Mouse (Mus musculus) layer of hippocampus, adult 9-11 months (tissue): ENCODE measurements at regions not wholly inside any gene's neighbourhood (a gene's known extent, or its start where the extent isn't known, plus 50 kb on each side); places are given as distances from the start of the nearest gene placed in this dataset.
A peak's percentile ranks its signal among the peaks of the same experiment; 100 is the strongest.

Source experiments
- DNase-seq: peaks from one replicate; pipeline ENCODE4 v3.0.0; 2022

DNA sequence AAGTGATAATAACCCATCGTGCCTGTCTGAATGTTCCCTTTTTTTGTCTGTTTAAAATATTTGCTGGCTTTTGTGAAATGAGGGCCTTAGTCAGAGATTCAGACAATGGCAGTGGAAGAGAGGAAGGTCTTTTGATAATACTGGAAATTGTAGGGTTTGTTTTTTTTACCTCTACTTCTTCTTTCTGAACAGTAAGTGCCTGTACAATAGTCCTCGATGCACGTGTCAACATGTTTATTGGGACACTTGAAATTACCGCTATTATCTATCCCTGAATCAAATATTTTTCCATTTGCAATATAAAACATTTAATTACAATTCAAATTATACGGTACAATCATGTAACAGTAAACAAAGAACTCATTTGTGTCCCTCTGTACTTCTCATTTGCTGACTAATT, 733.5 kb downstream of the Fam19a2 start:
- no peak for DNase-seq

DNA sequence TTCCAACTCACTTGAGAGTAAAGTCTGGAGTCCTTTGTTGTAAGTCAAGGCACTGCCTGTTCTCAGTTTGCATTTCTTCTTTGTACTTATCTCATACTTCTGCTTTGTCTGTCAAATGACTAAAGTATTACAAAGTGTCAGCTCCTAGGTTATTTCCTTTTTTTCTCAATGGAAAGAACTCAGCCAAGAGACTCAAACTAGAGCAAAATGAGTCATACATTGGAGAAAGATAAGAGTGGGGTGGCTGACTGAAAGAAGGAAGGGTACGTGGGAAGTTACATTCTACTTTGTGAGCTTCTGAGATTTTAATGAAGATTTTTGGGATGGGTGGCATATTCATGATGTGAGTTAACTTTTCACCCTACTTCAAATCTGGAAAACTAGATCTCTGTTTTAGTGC, 735.2 kb downstream of the Fam19a2 start:
- DNase-seq: no peak

- DNase-seq: no peak
Measured at GRCm38 (mm10) chr10:124045031-124045430, 781.2 kb downstream of the Fam19a2 start.

DNA sequence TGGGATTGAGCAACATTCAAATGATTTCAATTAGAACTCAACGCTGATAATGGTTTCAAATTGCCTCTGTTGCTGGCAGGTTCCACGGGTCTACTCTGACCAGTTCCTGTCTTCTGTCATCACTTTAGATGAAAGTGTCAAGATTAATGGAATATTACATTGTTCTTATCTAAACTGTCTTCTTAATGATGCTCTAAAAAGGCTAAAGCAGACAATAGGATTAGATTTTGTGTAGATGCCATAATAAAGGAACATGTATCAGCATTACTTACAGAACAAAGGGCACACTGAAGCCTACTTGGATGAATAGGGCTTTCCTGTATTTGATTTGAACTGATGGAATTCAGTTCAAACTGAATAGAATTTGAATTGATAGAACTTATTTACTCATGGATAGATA, 782.0 kb downstream of the Fam19a2 start:
- DNase-seq: no peak

GRCm38 (mm10) chr10:124082756-124083155, 819.0 kb downstream of the Fam19a2 start:
- DNase-seq: no peak

DNA sequence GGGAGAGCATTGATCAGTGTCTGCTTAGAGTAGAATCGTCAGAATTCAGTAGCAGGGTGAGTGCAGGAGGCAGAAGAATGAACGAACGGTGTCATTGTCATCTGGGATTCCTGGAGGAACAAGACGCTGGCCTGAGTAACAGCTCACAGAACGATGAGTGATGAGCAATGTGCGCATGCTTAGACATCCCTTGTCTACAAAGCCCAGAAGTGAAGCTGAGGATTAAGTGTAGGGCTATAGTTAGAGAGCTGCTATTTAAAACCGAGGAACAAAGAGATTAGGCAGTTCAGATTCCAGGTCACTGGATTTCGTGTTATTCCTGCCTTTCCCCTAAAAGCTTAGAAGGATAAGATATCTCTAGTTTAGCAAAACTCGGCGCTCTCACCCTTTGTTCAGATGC, 826.8 kb downstream of the Fam19a2 start:
- no peak for DNase-seq

- DNase-seq: no peak
Measured at GRCm38 (mm10) chr10:124091364-124091763, 827.6 kb downstream of the Fam19a2 start.

GRCm38 (mm10) chr10:124119585-124119984, 855.8 kb downstream of the Fam19a2 start:
- no peak for DNase-seq

DNA sequence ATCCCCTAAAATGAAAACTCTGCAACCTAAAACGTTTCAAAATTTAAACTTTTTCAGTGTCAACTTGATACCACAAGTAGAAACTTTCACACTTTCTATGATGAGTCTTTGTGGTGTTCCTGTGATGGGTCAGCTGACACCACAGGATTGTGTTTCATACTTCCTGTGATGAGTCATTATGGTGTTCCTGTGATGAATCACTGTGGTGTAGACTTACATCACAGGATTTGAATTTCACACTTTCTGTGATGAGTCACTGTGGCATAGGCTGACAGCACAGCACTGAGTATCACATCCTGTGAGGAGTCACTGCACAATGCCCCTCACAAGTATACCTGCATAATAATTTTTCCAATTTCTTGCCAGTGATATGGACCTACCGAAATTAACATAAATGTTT, 874.7 kb downstream of the Fam19a2 start:
- DNase-seq: no peak

- DNase-seq: no peak
Measured at GRCm38 (mm10) chr10:124142336-124142735, 878.5 kb downstream of the Fam19a2 start.

DNA sequence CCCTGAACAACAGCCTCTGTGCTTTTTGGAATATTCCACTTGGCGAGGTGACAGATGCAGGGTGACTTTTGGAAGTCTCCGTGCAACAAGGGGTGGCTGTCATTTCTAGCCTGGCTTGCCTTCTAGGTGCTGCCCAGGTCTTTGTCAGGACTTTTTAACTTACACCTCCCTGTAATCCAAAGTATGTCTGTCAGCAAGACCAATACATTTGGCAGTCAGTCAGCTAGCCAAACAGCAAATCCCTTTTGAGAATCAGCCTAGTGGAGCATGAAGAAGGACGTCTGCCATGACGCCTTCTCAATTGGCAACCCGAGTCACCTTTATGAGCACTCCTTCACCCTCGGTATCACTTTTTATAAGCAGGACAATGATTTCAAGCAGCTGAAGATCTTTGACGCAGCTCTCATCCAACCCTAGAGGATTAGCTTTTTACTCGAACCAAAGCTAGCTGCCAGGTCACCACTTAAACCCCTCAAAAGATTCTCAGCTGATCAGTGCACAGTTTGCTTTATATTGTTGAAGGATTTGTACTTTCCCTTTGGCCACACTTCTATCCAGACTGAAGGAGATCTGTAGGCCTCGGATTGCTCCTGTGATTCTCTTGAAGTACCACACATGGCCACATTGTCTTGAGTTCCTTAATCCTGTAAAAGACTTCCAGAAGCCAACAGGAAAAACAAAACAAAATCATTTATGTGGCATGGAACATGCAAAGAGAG, 883.1 kb downstream of the Fam19a2 start:
- no peak for DNase-seq

GRCm38 (mm10) chr10:124163441-124163840, 899.6 kb downstream of the Fam19a2 start:
- no peak for DNase-seq

- DNase-seq: no peak
Measured at GRCm38 (mm10) chr10:124175598-124175997, 911.8 kb downstream of the Fam19a2 start.

- DNase-seq: peak; percentile 32
Measured at GRCm38 (mm10) chr10:124208317-124208716, 944.5 kb downstream of the Fam19a2 start.

GRCm38 (mm10) chr10:124219461-124219860, 955.7 kb downstream of the Fam19a2 start:
- DNase-seq: no peak

DNA sequence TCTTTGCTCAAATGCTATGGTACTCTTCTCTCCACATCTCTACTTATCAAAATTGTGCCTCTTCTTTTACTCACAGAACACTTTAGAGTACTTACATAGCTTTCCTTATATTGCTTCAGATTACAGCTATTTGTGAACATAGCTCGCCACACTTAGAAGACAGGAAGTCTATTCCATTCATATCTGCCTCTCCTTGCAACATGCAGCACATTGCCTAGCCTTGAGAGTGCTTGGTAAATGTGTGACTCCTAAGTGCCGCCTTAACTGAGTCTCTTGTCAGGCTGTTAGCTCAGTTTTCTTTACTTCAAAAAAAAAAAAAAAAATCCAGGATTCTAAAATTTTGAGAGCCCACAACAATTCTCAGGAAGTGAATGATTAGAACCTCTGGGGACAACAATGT, 958.3 kb downstream of the Fam19a2 start:
- DNase-seq: no peak

DNA sequence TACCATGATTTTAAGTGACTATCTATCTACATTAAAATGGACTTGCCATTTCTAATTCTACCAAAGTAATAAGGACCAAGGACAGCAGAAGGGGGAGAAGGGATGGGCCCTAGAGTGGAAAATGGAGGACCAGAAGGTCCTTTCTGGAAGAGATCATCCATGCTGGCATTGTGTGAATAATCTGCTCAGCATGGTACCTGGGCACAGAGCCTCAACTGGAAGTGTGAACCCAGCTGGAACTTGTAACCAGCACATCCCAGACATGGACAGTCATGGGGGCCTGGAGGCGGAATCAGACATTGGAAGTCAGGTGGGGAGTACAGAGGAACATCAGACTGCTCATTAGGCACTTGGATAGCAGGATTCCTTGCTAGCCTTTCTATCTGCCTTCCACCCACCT, 963.3 kb downstream of the Fam19a2 start:
- no peak for DNase-seq

- no peak for DNase-seq
Measured at GRCm38 (mm10) chr10:124249358-124249757, 985.6 kb downstream of the Fam19a2 start.

GRCm38 (mm10) chr10:124250004-124250403, 986.2 kb downstream of the Fam19a2 start:
- peak; percentile 48 for DNase-seq

GRCm38 (mm10) chr10:124288301-124288995, 1024.7 kb downstream of the Fam19a2 start:
- no peak for DNase-seq

DNA sequence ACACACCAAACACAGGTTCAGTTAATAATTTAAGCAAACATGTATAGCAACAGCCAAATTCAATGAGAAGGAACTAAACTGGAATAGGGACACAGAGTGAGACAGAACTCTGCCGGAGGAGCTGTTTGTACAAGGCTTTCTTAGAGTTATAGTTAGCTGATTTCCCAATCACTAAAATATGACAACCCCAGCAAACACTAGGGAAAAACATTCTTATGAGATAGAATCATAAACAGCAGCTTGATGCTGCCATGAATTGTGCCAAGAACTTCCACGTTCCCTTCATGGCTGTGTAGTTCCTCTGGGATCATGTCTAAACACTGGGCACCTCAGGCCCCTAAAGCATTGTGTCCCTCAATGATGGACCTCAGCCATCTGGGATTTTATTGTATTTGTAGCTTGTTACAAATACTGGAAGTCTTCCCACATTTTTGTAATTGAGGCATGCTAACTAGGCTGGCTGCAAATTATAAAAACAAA, 1033.4 kb downstream of the Fam19a2 start:
- no peak for DNase-seq

DNA sequence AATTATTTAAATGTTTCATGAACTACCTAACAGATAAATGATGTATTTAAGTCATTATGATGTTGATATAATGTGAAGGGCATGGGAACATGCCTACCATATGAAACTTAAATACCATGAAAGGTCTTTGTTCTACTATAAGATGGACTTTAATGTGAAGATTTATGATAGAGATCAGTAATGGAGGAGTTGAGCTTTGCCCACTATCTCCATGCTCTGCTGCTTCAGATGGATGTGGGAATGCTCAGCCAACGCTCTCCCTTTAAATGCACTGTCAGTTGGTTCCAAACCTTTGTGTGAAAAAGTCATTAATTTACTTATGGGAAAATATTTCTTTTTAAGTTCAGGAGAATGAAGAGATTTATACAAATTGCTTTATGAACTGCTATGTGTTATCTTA, 1040.9 kb downstream of the Fam19a2 start:
- DNase-seq: no peak

DNA sequence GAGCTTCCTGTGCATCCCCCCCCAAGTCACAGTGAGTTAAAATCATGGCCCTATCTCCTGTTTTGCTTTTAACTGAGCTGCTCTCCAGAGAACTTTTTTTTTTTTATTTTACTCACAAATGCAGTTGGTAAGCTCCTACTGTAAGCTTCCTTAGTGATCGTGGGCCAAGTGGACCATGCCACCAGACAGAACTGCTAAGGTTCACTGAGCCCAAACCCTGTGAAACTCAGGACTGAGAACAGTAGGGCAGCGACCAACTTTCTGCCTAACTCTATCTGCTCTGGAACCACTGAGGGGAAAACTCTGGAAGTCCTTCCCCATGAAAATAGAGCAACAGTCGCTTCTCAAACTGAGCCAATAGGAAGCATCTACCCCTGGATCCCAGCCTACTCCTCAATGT, 1041.8 kb downstream of the Fam19a2 start:
- DNase-seq: no peak

DNA sequence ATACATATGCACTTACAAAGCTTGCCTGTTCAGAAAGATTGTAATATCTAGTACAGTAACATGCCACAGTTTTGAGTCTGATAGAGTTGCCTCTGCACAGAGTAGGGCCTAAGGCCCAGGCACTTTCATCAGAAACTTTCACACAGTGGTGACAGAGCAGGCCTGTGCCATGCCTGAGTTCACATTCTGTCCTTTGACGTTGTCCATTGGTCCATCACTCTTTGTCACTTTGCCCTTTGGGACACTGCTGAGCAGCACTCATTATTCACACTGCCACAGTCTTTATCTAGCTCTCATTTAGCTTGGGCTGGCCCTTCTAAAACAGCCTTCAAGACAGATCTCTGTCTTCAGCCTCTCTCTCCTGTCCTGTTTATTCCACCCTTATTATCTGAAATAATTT, 1055.0 kb downstream of the Fam19a2 start:
- DNase-seq: no peak
